Mouse (Mus musculus): ENCODE data around the gene H2-M10.6. TPM values are rescaled to one million over a fixed set of nuclear protein-coding genes. Genes with fewer than 3 reads are reported as not detected.

H2-M10.6 gene
- total RNA-seq, 2 experiments from 2014 or later, result not detected

- DNase-seq (ENCODE audit: low spot score in 2 of 2), result no peak
These were observed 29.0 kb downstream of the H2-M10.6 start for GRCm38 (mm10) chr17:36840961-36841445.

GRCm38 (mm10) chr17:36843696-36844095 lies 31.7 kb downstream of the H2-M10.6 start:
- no peak for DNase-seq (ENCODE audit: low spot score in 2 of 2)

GRCm38 (mm10) chr17:36844286-36844719 lies 32.3 kb downstream of the H2-M10.6 start:
- no peak for DNase-seq (ENCODE audit: low spot score in 2 of 2)

- DNase-seq (ENCODE audit: low spot score in 2 of 2), result no peak
These were observed 32.8 kb downstream of the H2-M10.6 start for GRCm38 (mm10) chr17:36844725-36845124.

- DNase-seq (ENCODE audit: low spot score in 2 of 2), result no peak
These were observed 36.9 kb downstream of the H2-M10.6 start for GRCm38 (mm10) chr17:36848911-36849310.

GRCm38 (mm10) chr17:36849992-36850391 lies 38.0 kb downstream of the H2-M10.6 start:
- DNase-seq (ENCODE audit: low spot score in 2 of 2), result no peak

GRCm38 (mm10) chr17:36851200-36851599 lies 39.2 kb downstream of the H2-M10.6 start:
- no peak for DNase-seq (ENCODE audit: low spot score in 2 of 2)

GRCm38 (mm10) chr17:36851627-36852026 lies 39.7 kb downstream of the H2-M10.6 start:
- no peak for DNase-seq (ENCODE audit: low spot score in 2 of 2)

GRCm38 (mm10) chr17:36855484-36855883 lies 43.5 kb downstream of the H2-M10.6 start:
- DNase-seq (ENCODE audit: low spot score in 2 of 2), result no peak

- no peak for DNase-seq (ENCODE audit: low spot score in 2 of 2)
These were observed 44.3 kb downstream of the H2-M10.6 start for GRCm38 (mm10) chr17:36856236-36856635.

GRCm38 (mm10) chr17:36858181-36858580 lies 46.2 kb downstream of the H2-M10.6 start:
- no peak for DNase-seq (ENCODE audit: low spot score in 2 of 2)

- no peak for DNase-seq (ENCODE audit: low spot score in 2 of 2)
These were observed 49.7 kb downstream of the H2-M10.6 start for GRCm38 (mm10) chr17:36861680-36862079.

Other genes starting within 250 kb of the H2-M10.6 start
- not detected for gene H2-M9, start 169.5 kb upstream of the H2-M10.6 start, total RNA-seq (2021)
- not detected for gene H2-M1, start 140.0 kb upstream of the H2-M10.6 start, total RNA-seq (2021)
- gene H2-M10.5, start 39.3 kb upstream of the H2-M10.6 start, total RNA-seq (2021), result not detected
- gene Trim26, start 25.0 kb downstream of the H2-M10.6 start, total RNA-seq (2021), result 10 to 100 TPM; 20.1 to 20.2 TPM
- not detected for gene Trim15, start 55.0 kb downstream of the H2-M10.6 start, total RNA-seq (2021)
- not detected for gene Trim10, start 57.4 kb downstream of the H2-M10.6 start, total RNA-seq (2021)
- under 1 TPM in 1 of 2 experiments, not detected in 1; 0.40 TPM for gene Trim40, start 78.0 kb downstream of the H2-M10.6 start, total RNA-seq (2021)
- gene Trim31, start 85.9 kb downstream of the H2-M10.6 start, total RNA-seq (2021), result not detected
- 10 to 100 TPM in 1 of 2 experiments, 1 to 10 TPM in 1; 9.9 to 12.4 TPM for gene Rnf39, start 130.7 kb downstream of the H2-M10.6 start, total RNA-seq (2021)
- 100 to 1,000 TPM; 136 to 142 TPM for gene Ppp1r11, start 139.6 kb downstream of the H2-M10.6 start, total RNA-seq (2021)
- gene Znrd1, start 146.4 kb downstream of the H2-M10.6 start, total RNA-seq (2021), result 10 to 100 TPM; 32.1 to 34.6 TPM
- gene Znrd1as, start 146.4 kb downstream of the H2-M10.6 start, total RNA-seq (2021), result 1 to 10 TPM; 5.5 to 6.6 TPM
- under 1 TPM; 0.40 to 0.58 TPM for gene 2410137M14Rik, start 169.1 kb downstream of the H2-M10.6 start, total RNA-seq (2021)
- 1 to 10 TPM; 1.1 to 1.4 TPM for gene H2-M5, start 177.4 kb downstream of the H2-M10.6 start, total RNA-seq (2021)
- gene Zfp57, start 189.0 kb downstream of the H2-M10.6 start, total RNA-seq (2021), result 10 to 100 TPM; 12.2 to 12.3 TPM
- gene Mog, start 211.2 kb downstream of the H2-M10.6 start, total RNA-seq (2021), result 10 to 100 TPM; 21.3 to 24.8 TPM
- gene Gabbr1, start 233.8 kb downstream of the H2-M10.6 start, total RNA-seq (2021), result 100 to 1,000 TPM; 685 to 702 TPM

Data from left cerebral cortex, adult 18-20 months (tissue).